Mouse (Mus musculus): ENCODE data around the gene Psd. TPM values are rescaled to one million over a fixed set of nuclear protein-coding genes. Genes with fewer than 3 reads are reported as not detected.
A peak's percentile ranks its signal among the peaks of the same experiment; 100 is the strongest.

Gene Psd
- polyA plus RNA-seq, 1 experiment = 292 TPM

DNA sequence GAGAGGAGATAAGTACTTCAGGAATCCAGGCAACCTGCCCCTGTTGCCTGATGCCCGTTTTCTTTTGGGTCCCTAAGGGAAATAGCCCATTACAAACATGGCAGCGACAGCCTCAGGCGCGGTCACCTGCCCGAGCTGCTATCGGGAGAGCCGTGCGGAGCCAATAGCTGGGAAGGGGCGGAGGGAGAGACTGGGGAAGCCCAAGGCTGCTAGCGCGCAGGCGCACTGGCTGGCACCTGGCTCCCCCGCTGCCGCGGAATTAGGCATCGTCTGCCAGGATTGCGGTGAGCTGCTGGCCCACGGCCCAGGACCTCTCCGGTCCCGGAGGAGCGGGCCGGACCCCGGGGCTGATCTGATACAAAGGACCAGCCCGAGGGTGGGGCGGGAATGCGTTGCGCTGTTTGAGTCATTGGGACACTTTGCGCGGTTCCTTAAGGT is 29.8 kb upstream of the Psd start:
- TF ChIP-seq CTCF (IDR thresholded peaks at IDR 0.05; ENCODE audit: borderline replicate concordance, extremely low read depth, insufficient read depth, insufficient read length) = no peak
- TF ChIP-seq POLR2A (IDR thresholded peaks at IDR 0.05; ENCODE audit: borderline replicate concordance, extremely low read depth, insufficient read depth, insufficient read length, poor library complexity, severe bottlenecking) = peak; percentile 30; the same call in 1 of the 2 replicates
- DNase-seq (ENCODE audit: low read depth) = peak; percentile 97

DNA sequence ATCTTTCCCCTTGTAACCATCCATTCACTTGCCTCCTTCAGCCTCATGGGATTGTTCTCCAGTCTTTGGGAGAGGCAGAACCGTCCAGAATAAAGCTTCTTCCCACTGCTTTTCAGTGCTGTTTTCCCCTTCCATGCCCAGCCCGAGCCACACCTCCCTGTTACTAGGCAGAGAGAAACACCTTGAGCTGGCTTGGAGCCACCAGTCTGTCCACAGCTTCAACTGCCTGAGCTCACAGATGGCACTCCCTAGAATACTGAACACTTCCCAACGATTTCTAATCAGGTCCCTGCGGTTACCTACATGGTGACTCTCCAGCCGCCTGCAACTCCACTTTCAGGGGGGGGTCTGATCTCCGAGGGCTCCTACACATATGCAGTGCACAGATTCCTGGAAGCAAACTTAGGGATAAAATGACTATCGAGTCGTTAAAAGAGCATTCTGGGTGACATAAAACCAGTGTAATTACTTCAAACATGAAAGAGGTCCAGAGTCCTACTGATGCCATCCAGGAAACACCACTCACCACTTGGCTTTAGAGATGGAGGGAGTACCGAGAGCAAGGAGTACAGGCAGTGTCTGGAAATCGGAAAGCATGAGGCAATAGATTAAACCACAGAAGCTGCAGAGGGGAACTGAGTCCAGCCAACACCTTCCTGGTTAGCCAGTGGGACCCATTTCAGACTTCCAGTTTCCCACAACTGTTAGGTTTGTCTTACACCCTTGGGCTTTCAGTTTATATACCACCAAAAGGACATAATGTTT is 23.4 kb upstream of the Psd start, which contains the start of gene 2310034G01Rik:
Gene 2310034G01Rik (minus strand): TSS at position 135 of the 765 bp plus-strand sequence.
- no peak for DNase-seq (ENCODE audit: low read depth)
- no peak for TF ChIP-seq CTCF (IDR thresholded peaks at IDR 0.05; ENCODE audit: borderline replicate concordance, extremely low read depth, insufficient read depth, insufficient read length)
- no peak for TF ChIP-seq POLR2A (IDR thresholded peaks at IDR 0.05; ENCODE audit: borderline replicate concordance, extremely low read depth, insufficient read depth, insufficient read length, poor library complexity, severe bottlenecking)

DNA sequence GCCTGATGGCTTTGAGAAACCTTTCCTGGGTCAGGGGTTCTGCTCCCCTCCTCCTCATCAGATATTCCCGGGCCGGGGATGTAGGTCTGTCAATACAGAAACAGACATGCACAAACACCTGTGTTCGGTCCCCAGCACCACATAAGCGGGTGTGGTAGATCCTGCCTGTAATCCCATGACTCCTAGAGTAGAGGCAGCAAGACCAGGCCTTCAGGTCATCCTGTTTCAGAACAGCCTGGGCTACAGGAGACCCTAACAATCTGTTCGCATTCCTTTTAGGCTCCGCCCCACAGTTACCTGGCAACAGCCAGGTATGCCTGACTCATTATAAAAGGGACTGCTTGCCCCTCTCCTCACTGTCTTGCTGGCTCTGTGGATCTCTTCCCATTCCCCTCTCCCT is 22.6 kb upstream of the Psd start:
- TF ChIP-seq POLR2A (IDR thresholded peaks at IDR 0.05; ENCODE audit: borderline replicate concordance, extremely low read depth, insufficient read depth, insufficient read length, poor library complexity, severe bottlenecking) (no peak), CTCF (IDR thresholded peaks at IDR 0.05; ENCODE audit: borderline replicate concordance, extremely low read depth, insufficient read depth, insufficient read length) (no peak)

DNA sequence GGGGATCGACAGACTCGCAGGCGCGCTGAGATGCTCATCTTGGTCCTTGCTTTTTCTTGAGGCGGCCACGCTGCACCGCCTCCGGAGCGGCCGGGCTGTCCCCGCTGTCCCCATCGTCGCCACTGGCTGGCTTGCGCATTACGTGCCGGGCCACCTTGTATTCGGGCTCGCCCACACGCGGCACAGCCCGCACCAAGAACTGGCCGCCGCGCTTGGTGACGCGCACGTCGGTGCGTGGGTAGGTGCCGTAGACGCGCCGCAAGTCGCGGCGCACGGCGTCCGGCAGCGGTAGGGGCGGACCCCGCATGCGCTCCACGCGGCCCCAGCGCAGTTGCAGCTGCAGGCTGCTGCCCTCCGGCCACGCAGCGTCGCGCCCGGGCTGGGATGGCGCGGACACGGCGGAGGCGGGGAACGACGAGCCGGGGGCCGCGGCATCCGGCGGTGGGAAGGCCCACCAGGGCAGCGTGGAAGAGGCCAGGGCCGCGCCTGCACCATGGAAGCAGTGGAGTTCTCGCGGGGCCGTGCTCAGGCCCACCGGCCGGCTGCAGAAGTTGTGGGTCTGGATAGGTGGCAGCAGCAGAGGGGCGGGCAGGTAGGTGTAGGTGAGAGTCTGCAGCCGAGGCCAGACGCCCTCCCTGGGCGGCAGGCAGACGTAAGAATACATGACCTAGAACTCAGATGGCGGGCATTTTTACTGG is 22.0 kb upstream of the Psd start:
- DNase-seq (ENCODE audit: low read depth) = peak; percentile 94
- TF ChIP-seq CTCF (IDR thresholded peaks at IDR 0.05; ENCODE audit: borderline replicate concordance, extremely low read depth, insufficient read depth, insufficient read length) (no peak), POLR2A (IDR thresholded peaks at IDR 0.05; ENCODE audit: borderline replicate concordance, extremely low read depth, insufficient read depth, insufficient read length, poor library complexity, severe bottlenecking) (peak; percentile 84)

More for the DNA sequence above, 22.6 kb upstream of the Psd start:
- no peak for DNase-seq (ENCODE audit: low read depth)

DNA sequence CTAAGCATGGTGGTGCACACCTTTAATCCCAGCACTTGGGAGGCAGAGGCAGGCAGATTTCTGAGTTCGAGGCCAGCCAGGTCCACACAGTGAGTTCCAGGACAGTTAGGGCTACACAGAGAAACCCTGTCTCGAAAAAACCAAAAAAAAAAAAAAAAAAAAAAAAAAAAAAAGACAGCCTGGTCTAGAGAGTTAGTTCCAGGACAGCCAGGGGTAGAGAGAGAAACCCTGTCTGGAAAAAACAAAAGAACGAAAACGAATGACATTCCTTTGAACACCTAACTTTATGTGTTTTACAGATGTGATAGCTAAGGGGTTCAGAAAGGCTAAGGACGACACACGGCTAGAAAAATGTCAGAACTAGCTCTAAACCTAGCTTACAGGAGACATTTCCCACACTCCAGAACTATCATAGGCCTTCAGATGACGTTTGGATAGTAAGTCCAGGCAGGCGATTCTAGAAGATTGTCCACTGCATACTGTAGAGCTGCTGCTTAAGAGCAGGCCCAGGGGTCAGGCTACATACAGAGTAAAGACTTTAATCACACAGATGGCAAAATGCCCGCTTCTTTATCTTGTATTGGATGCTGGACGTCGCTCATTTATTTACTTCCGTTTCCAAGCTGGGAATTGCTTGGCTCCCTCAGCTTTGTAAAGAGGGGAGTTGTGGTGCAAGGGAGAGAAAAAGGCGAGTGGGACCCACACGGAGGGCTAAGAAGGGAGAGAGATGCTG is 21.1 kb upstream of the Psd start:
- DNase-seq (ENCODE audit: low read depth) = no peak
- TF ChIP-seq CTCF (IDR thresholded peaks at IDR 0.05; ENCODE audit: borderline replicate concordance, extremely low read depth, insufficient read depth, insufficient read length) (no peak), POLR2A (IDR thresholded peaks at IDR 0.05; ENCODE audit: borderline replicate concordance, extremely low read depth, insufficient read depth, insufficient read length, poor library complexity, severe bottlenecking) (no peak)

DNA sequence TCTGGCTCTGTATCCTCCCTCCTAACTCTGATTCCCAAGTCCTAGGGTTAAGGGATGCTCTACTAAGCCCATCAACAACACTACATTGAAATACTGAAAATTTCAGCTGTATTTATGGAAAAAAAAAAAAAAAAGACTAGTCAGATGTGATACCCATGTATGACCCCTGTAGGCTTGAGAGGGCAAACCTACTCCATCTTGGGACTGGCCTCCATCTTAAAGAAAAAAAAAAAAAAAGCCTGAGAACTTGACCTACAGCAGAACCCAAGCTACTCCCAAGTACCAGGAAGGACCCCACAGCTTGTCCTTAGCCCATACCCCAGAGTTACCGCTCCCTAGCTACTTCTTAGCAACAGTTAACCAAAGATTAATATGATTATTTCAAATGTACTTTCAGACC is 20.2 kb upstream of the Psd start:
- no peak for DNase-seq (ENCODE audit: low read depth)
- no peak for TF ChIP-seq POLR2A (IDR thresholded peaks at IDR 0.05; ENCODE audit: borderline replicate concordance, extremely low read depth, insufficient read depth, insufficient read length, poor library complexity, severe bottlenecking)
- no peak for TF ChIP-seq CTCF (IDR thresholded peaks at IDR 0.05; ENCODE audit: borderline replicate concordance, extremely low read depth, insufficient read depth, insufficient read length)

DNA sequence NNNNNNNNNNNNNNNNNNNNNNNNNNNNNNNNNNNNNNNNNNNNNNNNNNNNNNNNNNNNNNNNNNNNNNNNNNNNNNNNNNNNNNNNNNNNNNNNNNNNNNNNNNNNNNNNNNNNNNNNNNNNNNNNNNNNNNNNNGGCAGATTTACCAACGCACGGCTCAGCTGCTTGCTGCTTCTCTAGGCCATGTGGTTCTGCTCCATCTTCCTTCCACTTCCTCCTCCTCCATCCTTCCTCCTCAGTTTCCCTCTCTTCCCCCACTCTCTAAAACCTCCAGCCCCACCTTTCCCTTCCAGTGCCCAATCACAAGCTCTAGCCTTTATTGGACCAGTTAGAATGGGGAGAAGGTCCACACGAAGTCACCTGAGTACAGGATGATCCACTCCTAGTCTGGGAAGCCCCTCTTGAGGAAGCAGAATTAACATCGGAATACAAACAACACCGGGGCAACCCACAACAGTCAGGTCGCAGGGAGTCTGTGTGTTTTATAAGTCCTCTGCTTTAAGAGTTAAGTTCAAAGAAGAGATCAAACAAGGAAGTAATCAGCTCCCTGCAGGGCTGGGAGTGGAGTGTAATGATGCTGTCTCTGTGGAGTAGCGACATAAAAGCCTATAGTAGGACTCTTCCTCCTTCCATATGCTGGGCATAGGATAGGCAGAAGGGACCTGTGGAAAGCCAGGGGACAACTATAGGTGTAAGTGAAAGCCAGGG is 17.9 kb upstream of the Psd start:
- no peak for DNase-seq (ENCODE audit: low read depth)
- TF ChIP-seq POLR2A (IDR thresholded peaks at IDR 0.05; ENCODE audit: borderline replicate concordance, extremely low read depth, insufficient read depth, insufficient read length, poor library complexity, severe bottlenecking) (no peak), CTCF (IDR thresholded peaks at IDR 0.05; ENCODE audit: borderline replicate concordance, extremely low read depth, insufficient read depth, insufficient read length) (no peak)

DNA sequence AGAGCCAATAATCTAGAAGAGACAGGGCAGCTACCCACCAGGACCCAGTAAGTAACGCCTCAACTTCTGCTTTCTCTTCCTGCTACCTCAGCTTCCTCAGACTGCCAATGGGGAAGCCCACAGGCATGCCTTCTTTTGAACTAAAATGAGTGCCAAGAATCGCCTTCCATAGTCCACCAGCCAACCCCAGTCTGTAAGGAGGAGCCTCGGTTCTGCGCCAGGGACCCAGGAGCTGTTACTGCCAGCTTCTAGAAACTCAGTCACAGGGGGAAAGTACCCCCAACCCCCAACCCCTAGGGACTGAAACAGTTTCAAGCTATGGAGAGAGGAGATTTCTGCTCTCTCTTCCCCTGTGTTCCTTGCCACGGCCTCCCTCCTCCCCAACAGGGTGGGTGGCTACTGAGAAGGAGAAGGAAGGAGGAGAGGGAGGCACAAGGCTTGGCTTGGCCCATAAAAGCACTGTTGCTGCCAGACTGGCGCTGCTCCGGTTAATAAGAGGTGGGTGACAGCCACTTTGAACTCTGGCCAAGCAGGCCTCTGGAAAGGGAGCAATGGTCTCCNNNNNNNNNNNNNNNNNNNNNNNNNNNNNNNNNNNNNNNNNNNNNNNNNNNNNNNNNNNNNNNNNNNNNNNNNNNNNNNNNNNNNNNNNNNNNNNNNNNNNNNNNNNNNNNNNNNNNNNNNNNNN is 12.5 kb upstream of the Psd start:
- peak; percentile 84 for DNase-seq (ENCODE audit: low read depth)
- no peak for TF ChIP-seq CTCF (IDR thresholded peaks at IDR 0.05; ENCODE audit: borderline replicate concordance, extremely low read depth, insufficient read depth, insufficient read length)
- TF ChIP-seq POLR2A (IDR thresholded peaks at IDR 0.05; ENCODE audit: borderline replicate concordance, extremely low read depth, insufficient read depth, insufficient read length, poor library complexity, severe bottlenecking) = no peak

DNA sequence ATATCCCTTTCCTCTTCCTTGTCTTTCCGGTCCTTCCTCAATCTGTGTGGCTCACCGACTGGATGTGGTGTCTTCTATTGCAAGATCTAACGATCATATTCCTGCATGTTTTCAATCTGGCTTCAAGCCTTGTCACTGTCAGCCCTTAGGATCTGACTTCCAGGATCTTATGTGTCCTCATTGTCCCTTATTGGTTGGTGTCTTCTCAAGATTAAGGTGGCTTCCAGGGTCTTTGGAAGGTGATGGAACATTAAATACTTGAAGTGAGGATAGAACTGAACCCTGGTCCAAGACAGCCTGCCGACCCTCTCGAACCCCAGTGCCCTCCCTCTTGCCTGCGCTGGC is 12.0 kb upstream of the Psd start:
- no peak for DNase-seq (ENCODE audit: low read depth)
- no peak for TF ChIP-seq CTCF (IDR thresholded peaks at IDR 0.05; ENCODE audit: borderline replicate concordance, extremely low read depth, insufficient read depth, insufficient read length)
- no peak for TF ChIP-seq POLR2A (IDR thresholded peaks at IDR 0.05; ENCODE audit: borderline replicate concordance, extremely low read depth, insufficient read depth, insufficient read length, poor library complexity, severe bottlenecking)

DNA sequence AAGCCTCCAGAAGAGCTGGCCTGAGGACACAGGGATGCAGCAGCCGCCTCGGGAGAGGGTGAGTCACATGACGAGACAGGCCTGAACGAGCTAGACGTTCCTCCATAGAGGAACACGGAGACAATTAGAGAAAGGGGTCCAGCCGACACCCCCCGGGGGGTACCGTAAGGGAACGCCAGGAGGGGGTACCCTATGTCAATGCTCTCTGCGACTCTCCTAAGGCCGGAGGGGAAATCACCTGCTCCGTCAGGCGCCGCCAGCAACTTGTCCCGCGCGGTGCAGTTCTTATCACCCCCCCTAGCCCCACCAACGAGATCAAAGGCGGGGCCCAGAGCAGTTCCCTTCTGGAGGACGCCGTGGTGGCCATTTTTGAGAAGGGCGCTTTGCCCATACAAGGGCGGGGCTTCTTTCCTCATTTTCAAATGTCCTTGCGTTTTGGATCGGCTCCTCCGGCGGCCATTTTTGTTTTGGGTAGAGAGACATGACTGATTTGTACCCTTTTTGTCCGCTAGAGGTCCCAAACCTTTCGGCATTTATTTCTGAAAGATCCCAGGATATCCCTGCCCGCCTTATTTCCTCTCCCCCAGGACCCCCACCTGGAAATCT is 11.5 kb upstream of the Psd start, which contains the start of gene Cuedc2:
Gene Cuedc2 (minus strand): TSS at position 372 of the 606 bp plus-strand sequence.
- DNase-seq (ENCODE audit: low read depth) = peak; percentile 99
- TF ChIP-seq POLR2A (IDR thresholded peaks at IDR 0.05; ENCODE audit: borderline replicate concordance, extremely low read depth, insufficient read depth, insufficient read length, poor library complexity, severe bottlenecking) (peak; percentile 35; the same call in 1 of the 2 replicates), CTCF (IDR thresholded peaks at IDR 0.05; ENCODE audit: borderline replicate concordance, extremely low read depth, insufficient read depth, insufficient read length) (peak; percentile 63)
